Mouse (Mus musculus) MEL (cell line): ENCODE measurements at regions not wholly inside any gene's neighbourhood (a gene's known extent, or its start where the extent isn't known, plus 50 kb on each side); places are given as distances from the start of the nearest gene placed in this dataset.

Source experiments
- GATA1 ChIP-seq: IDR thresholded peaks from 2 replicates; pipeline ENCODE4 v1.6.1; 2011; ENCODE audit warnings: low read depth, low read length, improper control_type of control experiment
- POLR2A ChIP-seq, 2 experiments: IDR thresholded peaks; 2 replicates each; pipeline ENCODE4 v1.6.1; 2011 to 2012; ENCODE audit warnings: low read length in 2 of 2, mild to moderate bottlenecking in 2 of 2, control low read depth in 1 of 2, improper control_type of control experiment in 1 of 2, low read depth in 1 of 2, moderate library complexity in 1 of 2; ENCODE audit not compliant: control insufficient read depth in 1 of 2, insufficient read depth in 1 of 2, poor library complexity in 1 of 2
- RCOR1 ChIP-seq: IDR thresholded peaks from 2 replicates; pipeline ENCODE4 v1.6.1; 2012; ENCODE audit warnings: low read depth, mild to moderate bottlenecking, inconsistent platforms, low read length, improper control_type of control experiment
- SIN3A ChIP-seq: IDR thresholded peaks from 2 replicates; pipeline ENCODE4 v1.6.1; 2012; ENCODE audit warnings: low read length, improper control_type of control experiment, inconsistent platforms
- ZKSCAN1 ChIP-seq: IDR thresholded peaks from 2 replicates; pipeline ENCODE4 v1.6.1; 2012; ENCODE audit warnings: low read depth, mild to moderate bottlenecking, inconsistent platforms, low read length, improper control_type of control experiment, moderate library complexity

GRCm38 (mm10) chr2:101172806-101173205 lies 451.7 kb upstream of the Rag2 start:
- no peak for TF ChIP-seq POLR2A (IDR thresholded peaks at IDR 0.05; ENCODE audit: control insufficient read depth in 1 of 2, insufficient read depth in 1 of 2, low read depth in 1 of 2, low read length in 2 of 2, poor library complexity in 1 of 2)
- TF ChIP-seq SIN3A: no peak
- no peak for TF ChIP-seq ZKSCAN1
- TF ChIP-seq RCOR1: no peak
- TF ChIP-seq GATA1: no peak
